Mouse (Mus musculus): ENCODE measurements around the gene Cytip. TPM values are rescaled to one million over a fixed set of nuclear protein-coding genes. Genes with fewer than 3 reads are reported as not detected.

The Cytip gene
- total and polyA plus RNA-seq, 2 experiments from 2014 or later: 0.49 TPM; not detected in 1

DNA sequence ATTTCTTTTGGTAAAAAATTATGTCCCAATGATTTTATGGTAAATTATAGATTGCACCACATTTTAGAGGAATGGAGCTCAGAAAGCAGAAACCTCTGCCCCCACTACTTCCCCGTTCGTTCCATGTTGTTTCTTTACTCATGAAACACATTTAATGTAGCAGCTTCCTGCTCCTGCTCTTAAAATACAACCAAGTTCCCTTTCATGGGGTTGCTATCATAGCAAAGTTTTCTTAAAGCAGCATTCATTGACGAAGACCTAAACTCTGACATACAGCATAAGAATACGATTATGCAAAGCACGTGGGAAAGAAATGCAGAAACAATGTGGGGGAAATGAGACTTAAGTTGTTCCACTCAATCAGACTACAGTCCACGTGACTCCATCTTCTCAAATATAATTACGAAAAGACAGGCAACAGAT lies 45.3 kb downstream of the Cytip start:
- Histone ChIP-seq H3K9me3 (ENCODE audit: low read length) (no peaks in the 10 kb centered on the region), H3K4me2 (ENCODE audit: low read depth, low read length) (no peak overlapping the region), H3K36me3 (ENCODE audit: insufficient read depth, low read length) (no peaks in the 10 kb centered on the region), H3K27me3 (ENCODE audit: insufficient read depth, low read length) (no peaks in the 10 kb centered on the region), H3K4me3 (ENCODE audit: low read length) (no peak overlapping the region), H3K27ac (no peak overlapping the region), H3K4me1 (ENCODE audit: insufficient read depth, low read length) (no peaks in the 10 kb centered on the region), H3K9ac (replicated peaks; ENCODE audit: low read length) (no peak overlapping the region)
- 88% methylated on average over 7 of the region's 7 CpGs for whole genome bisulfite sequencing
- no peak for TF ChIP-seq CTCF (IDR thresholded peaks at IDR 0.05; ENCODE audit: low read depth)
- ATAC-seq: no peak
- DNase-seq (ENCODE audit: low spot score): no peak

DNA sequence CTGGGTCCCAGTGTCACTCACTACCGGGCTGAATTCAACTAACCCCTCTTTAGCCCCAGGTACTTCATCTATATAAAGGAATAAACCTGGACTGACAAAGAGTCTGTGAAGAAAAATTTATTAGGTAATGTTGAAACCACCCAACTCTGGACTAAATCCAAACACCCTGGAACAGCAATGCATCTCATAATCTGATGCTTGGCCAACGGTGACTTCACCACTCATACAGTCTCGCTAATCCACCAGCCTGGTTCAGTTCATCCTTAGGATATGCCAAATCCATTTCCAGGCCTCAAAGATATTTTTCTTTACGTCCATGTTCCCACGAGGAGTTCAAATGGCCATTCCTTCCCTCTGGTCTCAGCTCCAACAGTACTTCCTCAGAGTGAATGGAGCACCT lies 48.8 kb downstream of the Cytip start:
- no peak overlapping the region for H3K4me3 ChIP-seq (ENCODE audit: low read length)
- no peaks in the 10 kb centered on the region for H3K9me3 ChIP-seq (ENCODE audit: low read length)
- no peak overlapping the region for H3K4me2 ChIP-seq (ENCODE audit: low read depth, low read length)
- H3K4me1 ChIP-seq (ENCODE audit: insufficient read depth, low read length): no peaks in the 10 kb centered on the region
- no peak for DNase-seq (ENCODE audit: low spot score)
- WGBS: 93% methylated on average over 5 of the region's 5 CpGs
- H3K27ac ChIP-seq: no peak overlapping the region
- H3K36me3 ChIP-seq (ENCODE audit: insufficient read depth, low read length): no peaks in the 10 kb centered on the region
- no peak for ATAC-seq
- H3K9ac ChIP-seq (replicated peaks; ENCODE audit: low read length): no peak overlapping the region
- no peaks in the 10 kb centered on the region for H3K27me3 ChIP-seq (ENCODE audit: insufficient read depth, low read length)
- no peak for TF ChIP-seq CTCF (IDR thresholded peaks at IDR 0.05; ENCODE audit: low read depth)

DNA sequence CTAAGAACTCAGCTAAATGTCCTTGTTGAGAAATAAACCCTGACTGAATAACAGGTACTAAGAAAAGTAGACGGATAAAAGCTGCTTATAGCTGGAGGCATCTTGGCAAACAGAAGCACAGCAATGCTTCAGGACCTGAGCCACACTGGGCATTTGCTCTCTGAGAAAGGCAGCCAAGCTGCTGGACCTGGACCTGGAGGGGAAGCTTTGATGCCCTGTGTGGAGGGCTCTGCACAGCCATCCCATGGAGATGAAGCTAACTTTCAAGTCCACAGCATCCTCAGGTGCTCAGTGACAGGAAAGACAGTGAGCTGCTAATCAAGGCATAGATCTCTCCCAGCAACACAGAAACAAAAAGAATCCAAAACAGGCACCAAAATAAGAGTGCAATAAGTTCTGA lies 54.8 kb downstream of the Cytip start:
- no peak for DNase-seq (ENCODE audit: low spot score)
- H3K36me3 ChIP-seq (ENCODE audit: insufficient read depth, low read length): no peaks in the 10 kb centered on the region
- TF ChIP-seq CTCF (IDR thresholded peaks at IDR 0.05; ENCODE audit: low read depth): no peak
- H3K27ac ChIP-seq: no peak overlapping the region
- no peaks in the 10 kb centered on the region for H3K9me3 ChIP-seq (ENCODE audit: low read length)
- no peak overlapping the region for H3K9ac ChIP-seq (replicated peaks; ENCODE audit: low read length)
- no peaks in the 10 kb centered on the region for H3K4me1 ChIP-seq (ENCODE audit: insufficient read depth, low read length)
- WGBS: 81% methylated on average over 1 of the region's 1 CpGs
- no peak for ATAC-seq
- no peak overlapping the region for H3K4me2 ChIP-seq (ENCODE audit: low read depth, low read length)
- H3K27me3 ChIP-seq (ENCODE audit: insufficient read depth, low read length): no peaks in the 10 kb centered on the region
- no peak overlapping the region for H3K4me3 ChIP-seq (ENCODE audit: low read length)

DNA sequence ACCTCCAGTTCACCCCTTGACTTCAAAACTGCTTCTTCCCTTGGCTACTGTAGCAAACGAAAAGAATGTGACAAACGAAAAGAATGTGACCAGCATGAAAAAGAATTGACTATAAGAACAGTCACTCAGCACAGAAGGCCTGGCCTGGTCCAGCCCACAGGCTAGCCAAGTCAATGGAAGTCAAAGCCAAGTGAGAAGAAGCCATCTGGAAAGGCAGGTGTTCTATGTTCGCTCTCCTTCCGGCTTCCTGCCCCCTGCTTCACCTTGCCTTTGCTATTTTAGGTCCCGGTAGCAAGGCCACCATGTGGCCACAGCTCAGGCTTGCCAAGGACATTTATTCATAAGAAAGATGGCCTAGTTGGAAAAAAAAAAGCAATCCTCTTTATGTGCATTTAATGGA lies 56.7 kb downstream of the Cytip start:
- Histone ChIP-seq H3K4me2 (ENCODE audit: low read depth, low read length) (no peak overlapping the region), H3K9me3 (ENCODE audit: low read length) (no peaks in the 10 kb centered on the region), H3K27ac (no peak overlapping the region), H3K4me1 (ENCODE audit: insufficient read depth, low read length) (no peaks in the 10 kb centered on the region), H3K36me3 (ENCODE audit: insufficient read depth, low read length) (no peaks in the 10 kb centered on the region), H3K9ac (replicated peaks; ENCODE audit: low read length) (no peak overlapping the region), H3K4me3 (ENCODE audit: low read length) (no peak overlapping the region), H3K27me3 (ENCODE audit: insufficient read depth, low read length) (no peaks in the 10 kb centered on the region)
- TF ChIP-seq CTCF (IDR thresholded peaks at IDR 0.05; ENCODE audit: low read depth): no peak
- no peak for ATAC-seq
- 78% methylated on average over 5 of the region's 5 CpGs for WGBS
- no peak for DNase-seq (ENCODE audit: low spot score)

DNA sequence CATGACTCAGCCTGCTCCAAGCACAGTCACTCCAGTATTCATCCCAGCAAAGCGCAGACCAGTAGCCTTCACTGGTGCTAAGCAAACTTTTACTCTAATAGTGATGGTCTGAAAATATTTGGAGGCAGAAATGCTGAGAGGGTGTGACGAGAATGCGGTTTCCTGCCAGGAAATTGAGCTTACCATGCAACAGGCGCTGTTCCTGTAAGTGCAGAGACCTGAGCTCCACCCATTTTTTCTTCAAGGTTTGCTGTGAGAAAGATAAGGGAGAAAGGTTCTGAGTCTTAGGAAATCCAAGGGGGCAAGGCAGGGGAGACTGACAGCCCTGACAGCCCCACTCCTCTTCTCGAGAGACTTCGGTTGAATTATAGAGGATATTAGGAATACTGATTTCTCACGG lies 57.7 kb downstream of the Cytip start:
- H3K36me3 ChIP-seq (ENCODE audit: insufficient read depth, low read length): no peaks in the 10 kb centered on the region
- 90% methylated on average over 7 of the region's 7 CpGs for WGBS

DNA sequence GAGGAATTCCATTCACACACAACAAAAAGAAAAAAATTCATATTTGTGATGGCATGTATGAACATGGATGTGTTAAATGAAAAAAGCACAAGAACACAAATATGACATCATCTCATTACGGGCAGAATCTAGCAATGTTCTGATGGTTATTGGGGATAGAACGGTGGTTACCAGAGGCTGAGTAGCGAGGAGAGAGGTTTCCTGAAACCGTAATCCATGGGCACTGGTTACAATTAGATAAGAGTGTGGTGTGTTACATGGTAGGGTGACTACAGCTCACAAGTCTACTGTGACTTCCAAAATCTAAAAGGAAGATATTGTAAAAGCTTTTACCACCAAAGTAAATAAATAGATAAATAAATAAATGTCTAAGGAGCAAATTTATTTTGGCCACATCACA lies 58.8 kb downstream of the Cytip start:
- ATAC-seq: no peak
- Histone ChIP-seq H3K4me1 (ENCODE audit: insufficient read depth, low read length) (no peaks in the 10 kb centered on the region), H3K4me2 (ENCODE audit: low read depth, low read length) (no peak overlapping the region), H3K4me3 (ENCODE audit: low read length) (no peak overlapping the region), H3K9me3 (ENCODE audit: low read length) (no peaks in the 10 kb centered on the region), H3K27me3 (ENCODE audit: insufficient read depth, low read length) (no peaks in the 10 kb centered on the region), H3K9ac (replicated peaks; ENCODE audit: low read length) (no peak overlapping the region), H3K36me3 (ENCODE audit: insufficient read depth, low read length) (no peaks in the 10 kb centered on the region), H3K27ac (no peak overlapping the region)
- WGBS: 97% methylated on average over 4 of the region's 4 CpGs
- DNase-seq (ENCODE audit: low spot score): no peak
- TF ChIP-seq CTCF (IDR thresholded peaks at IDR 0.05; ENCODE audit: low read depth): no peak

More for the DNA sequence above, 57.7 kb downstream of the Cytip start:
- no peak overlapping the region for H3K9ac ChIP-seq (replicated peaks; ENCODE audit: low read length)
- H3K9me3 ChIP-seq (ENCODE audit: low read length): no peaks in the 10 kb centered on the region
- H3K4me3 ChIP-seq (ENCODE audit: low read length): no peak overlapping the region
- no peak for DNase-seq (ENCODE audit: low spot score)
- H3K4me2 ChIP-seq (ENCODE audit: low read depth, low read length): no peak overlapping the region
- no peak overlapping the region for H3K27ac ChIP-seq
- no peak for ATAC-seq
- no peaks in the 10 kb centered on the region for H3K4me1 ChIP-seq (ENCODE audit: insufficient read depth, low read length)
- TF ChIP-seq CTCF (IDR thresholded peaks at IDR 0.05; ENCODE audit: low read depth): no peak
- H3K27me3 ChIP-seq (ENCODE audit: insufficient read depth, low read length): no peaks in the 10 kb centered on the region

DNA sequence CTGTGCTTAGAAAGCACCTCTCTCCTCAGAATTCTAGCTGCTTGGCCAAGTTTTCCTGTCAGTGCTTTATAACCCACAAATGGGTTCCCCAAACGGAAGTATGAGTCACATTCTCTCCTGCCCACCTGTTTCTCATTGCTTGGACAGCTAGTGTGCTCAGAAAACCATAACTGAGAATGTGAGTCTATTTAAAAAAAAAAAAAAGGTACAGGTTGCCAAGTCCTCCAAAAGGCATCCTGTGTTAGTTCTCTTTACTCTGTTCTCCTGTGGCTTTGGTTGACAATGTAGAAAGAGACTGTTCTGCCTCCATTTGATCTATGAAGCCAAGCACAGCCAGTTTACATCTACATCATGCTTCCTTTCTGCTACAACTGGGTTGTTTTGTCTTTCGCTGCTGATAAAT lies 60.3 kb downstream of the Cytip start:
- no peak for TF ChIP-seq CTCF (IDR thresholded peaks at IDR 0.05; ENCODE audit: low read depth)
- H3K9me3 ChIP-seq (ENCODE audit: low read length): no peaks in the 10 kb centered on the region
- DNase-seq (ENCODE audit: low spot score) (no peak), ATAC-seq (no peak)
- H3K9ac ChIP-seq (replicated peaks; ENCODE audit: low read length): no peak overlapping the region
- H3K4me1 ChIP-seq (ENCODE audit: insufficient read depth, low read length): no peaks in the 10 kb centered on the region
- H3K4me3 ChIP-seq (ENCODE audit: low read length): no peak overlapping the region
- no peaks in the 10 kb centered on the region for H3K36me3 ChIP-seq (ENCODE audit: insufficient read depth, low read length)
- no peaks in the 10 kb centered on the region for H3K27me3 ChIP-seq (ENCODE audit: insufficient read depth, low read length)
- no peak overlapping the region for H3K4me2 ChIP-seq (ENCODE audit: low read depth, low read length)
- no peak overlapping the region for H3K27ac ChIP-seq
- WGBS: 83% methylated on average over 2 of the region's 2 CpGs

All from hindbrain, postnatal 0 days (tissue).